Mouse (Mus musculus): ENCODE measurements around the gene Gpr183. TPM values are rescaled to one million over a fixed set of nuclear protein-coding genes. Genes with fewer than 3 reads are reported as not detected.
A peak's percentile ranks its signal among the peaks of the same experiment; 100 is the strongest.

Gpr183 gene
- total RNA-seq, 1 experiment from 2014 or later = 25.6 TPM

DNA sequence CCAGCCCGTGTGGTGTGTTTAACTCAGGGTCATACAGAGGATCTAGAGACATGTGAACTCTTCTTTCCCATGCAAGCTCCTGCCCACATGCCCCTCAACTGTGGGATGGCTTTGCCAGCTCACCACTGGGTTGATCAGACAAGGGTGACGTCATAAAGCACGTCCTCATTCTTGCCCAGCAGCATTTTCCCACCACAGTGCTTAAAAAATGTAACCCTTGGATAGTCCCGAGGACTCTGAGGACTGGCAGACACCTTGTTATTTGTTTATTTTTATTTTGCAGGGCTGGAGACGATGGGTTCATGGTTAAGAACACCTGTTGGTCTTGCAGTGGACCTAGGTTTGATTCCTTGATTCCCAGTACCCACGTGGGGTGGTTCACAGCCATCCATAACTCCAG is 25.9 kb upstream of the Gpr183 start:
- ATAC-seq (replicated peaks; ENCODE audit: insufficient number of reproducible peaks, low FRiP score, low TSS enrichment, poor library complexity, severe bottlenecking) = no peak

DNA sequence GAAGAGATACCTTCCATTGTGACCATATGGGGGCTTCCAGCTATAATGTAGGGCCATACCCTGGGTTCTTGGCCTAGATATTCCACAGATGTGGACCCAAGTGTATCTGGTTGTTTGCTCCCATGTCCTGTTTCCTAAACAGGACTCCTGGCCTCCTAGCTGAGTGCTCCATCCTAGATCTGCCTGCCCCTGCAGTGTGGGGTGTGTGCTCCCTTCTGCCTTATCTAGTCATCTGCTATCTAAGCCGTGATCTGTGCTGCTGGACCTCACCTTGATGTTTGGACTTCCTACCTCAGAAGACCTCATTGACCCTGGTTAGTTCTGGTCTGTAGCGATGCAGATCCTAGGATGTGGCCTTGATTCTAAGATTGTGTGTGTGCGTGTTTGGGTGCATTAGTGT is 24.9 kb upstream of the Gpr183 start:
- ATAC-seq (replicated peaks; ENCODE audit: insufficient number of reproducible peaks, low FRiP score, low TSS enrichment, poor library complexity, severe bottlenecking) = no peak

DNA sequence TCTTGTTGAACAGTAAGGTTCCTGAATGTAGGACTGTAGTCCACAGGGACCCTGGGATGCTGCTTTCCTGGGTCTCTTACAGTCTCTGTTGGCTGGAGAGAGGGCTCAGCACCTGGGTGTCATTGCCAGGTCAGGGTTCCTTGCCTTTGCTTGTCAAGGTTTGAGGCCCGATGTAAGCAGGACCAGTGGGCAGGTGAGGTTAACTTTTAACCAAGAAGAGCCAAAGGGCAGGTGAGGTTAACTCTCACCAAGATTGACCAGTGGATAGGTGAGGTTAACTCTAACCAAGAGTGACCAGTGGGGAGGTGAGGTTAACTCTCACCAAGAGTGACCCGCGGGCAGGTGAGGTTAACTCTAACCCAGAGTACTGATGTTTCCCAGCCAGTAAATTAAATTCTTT is 24.3 kb upstream of the Gpr183 start:
- ATAC-seq (replicated peaks; ENCODE audit: insufficient number of reproducible peaks, low FRiP score, low TSS enrichment, poor library complexity, severe bottlenecking) = no peak

DNA sequence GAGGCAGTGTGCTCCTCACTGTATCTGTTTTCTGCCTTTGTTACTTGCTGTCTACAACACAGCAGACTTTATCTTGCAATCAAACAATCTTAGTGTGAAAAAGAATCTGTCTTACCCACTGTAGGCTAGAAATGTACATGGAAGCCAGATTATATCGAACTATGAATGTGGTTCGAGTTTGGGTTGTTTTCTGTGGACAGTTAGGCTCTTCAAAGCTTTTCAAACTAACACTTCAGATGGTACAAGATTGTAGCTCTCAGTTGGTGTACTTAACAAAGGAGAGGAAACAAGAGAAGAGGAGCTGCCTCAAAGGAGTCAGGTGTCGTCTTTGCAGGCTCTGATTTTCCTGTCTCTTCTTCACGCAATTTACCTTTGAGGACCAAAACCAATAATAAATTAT is 22.7 kb upstream of the Gpr183 start:
- ATAC-seq (replicated peaks; ENCODE audit: insufficient number of reproducible peaks, low FRiP score, low TSS enrichment, poor library complexity, severe bottlenecking) = no peak

DNA sequence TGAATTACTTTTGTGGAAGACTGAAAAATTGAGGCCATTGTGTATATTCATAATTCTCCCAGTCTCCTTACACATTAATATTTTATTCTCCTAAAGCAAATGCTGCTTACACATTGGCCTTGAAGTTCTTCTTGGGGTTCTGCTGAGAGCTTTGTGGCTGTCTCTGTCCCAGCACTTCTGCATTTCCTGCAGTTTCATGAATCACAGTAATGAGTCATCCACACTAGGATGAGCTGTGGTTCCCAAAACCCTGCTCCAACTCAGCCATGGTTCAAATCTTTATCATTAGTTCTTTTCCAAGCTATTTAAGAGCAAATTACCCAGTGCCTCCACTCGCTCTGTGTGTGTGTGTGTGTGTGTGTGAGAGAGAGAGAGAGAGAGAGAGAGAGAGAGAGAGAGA is 22.3 kb upstream of the Gpr183 start:
- ATAC-seq (replicated peaks; ENCODE audit: insufficient number of reproducible peaks, low FRiP score, low TSS enrichment, poor library complexity, severe bottlenecking) = peak; percentile 76; the same call in 1 of the 2 replicates

DNA sequence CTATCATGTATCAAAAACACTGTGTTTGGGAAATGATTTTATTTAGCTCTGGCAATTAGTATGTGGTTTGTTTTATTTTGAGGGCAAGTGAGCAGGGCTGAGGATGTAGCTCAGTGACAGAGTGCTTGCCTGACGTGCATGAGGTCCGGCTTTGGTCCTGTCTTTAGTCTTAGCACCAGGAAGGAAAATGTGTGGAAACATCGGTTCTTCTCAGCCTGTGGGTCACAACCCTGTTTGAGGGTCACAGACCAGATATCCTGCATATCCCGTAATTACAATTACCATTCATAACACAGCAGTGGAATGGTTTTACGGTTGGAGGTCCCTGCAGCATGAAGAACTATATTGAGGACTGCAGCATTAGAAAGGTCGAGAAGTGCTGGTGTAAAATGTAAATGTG is 21.0 kb upstream of the Gpr183 start:
- ATAC-seq (replicated peaks; ENCODE audit: insufficient number of reproducible peaks, low FRiP score, low TSS enrichment, poor library complexity, severe bottlenecking) = no peak

DNA sequence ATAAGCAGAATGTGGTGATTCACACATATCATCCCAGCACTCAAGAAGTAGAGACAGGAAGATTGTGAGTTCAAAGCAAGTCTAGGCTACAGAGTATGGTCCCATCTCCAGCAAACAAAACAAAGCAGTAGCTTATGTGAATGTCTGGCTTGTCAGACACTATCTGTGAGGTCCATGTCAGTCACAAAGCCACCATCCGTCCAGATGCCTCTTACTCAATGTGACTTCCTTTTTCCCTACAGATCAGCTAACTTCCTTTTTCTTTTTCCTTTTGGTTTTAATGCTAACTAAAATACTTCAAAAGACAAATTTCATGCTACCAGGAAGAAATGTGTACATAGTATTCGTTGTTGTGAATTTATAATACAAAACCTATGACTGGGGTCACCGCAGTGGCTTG is 20.5 kb upstream of the Gpr183 start:
- ATAC-seq (replicated peaks; ENCODE audit: insufficient number of reproducible peaks, low FRiP score, low TSS enrichment, poor library complexity, severe bottlenecking) = peak; percentile 75

DNA sequence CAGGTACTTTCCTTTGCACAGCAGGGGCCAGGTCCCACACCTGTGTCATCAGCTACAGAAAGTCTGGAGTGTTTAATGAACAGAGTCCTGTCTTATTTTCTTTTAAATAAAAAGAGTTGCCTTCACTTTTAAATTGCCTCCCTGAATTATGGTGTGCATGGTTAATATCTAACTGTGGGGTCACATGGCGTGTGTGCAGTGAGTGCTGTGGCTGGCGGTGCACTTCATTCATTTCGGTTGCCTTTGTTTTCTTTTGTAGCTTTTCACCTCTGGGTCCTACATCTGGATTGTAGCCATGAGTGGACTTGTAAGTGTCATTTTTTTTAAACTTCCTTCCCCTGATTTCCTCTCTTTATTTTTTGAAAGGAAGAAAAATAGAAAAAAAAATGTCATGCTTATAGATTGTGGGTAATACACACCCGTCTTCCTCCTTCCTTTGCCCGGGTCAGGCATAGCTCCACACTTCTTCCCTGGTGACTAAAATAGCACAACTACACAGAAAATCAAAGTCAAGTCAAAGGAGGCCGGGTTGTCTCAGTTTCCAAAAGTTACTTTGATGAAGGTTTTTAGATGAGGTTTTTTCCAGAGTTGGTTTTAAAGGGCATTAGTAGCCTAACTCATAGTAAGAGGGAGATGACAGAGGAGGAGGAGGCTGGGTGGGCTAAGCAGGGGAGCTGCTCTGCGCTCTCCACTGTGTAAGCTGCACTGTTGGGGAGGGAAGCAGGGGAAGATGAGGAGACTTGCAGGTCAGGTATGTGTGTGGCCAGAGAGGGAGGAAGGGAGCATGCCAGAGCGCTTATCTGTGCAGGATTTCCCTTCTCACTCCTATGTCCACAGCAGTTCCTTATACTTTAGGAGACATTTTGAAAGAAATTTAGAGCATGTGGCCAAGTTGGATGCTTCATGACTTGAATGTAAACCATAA is 18.3 kb upstream of the Gpr183 start:
- ATAC-seq (replicated peaks; ENCODE audit: insufficient number of reproducible peaks, low FRiP score, low TSS enrichment, poor library complexity, severe bottlenecking) = no peak

DNA sequence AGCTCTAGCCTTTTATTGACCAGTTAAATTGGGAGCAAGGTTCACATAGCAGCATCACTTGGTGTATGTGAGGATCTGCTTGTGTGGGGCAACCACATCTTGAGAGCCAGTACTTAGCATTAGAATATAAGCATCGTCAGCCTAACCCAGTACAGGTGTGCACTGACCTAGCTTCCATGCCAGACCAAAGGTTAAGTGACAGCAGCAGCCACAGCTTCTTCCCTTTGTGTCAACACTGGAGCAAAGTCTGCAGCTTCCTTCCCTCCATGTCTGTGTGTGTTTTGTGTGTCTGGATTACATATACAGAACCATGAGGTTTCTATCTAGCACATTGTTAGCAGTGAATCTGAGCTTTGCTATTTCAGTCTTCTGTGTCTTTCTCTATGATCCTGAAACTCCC is 16.5 kb upstream of the Gpr183 start:
- ATAC-seq (replicated peaks; ENCODE audit: insufficient number of reproducible peaks, low FRiP score, low TSS enrichment, poor library complexity, severe bottlenecking) = no peak

DNA sequence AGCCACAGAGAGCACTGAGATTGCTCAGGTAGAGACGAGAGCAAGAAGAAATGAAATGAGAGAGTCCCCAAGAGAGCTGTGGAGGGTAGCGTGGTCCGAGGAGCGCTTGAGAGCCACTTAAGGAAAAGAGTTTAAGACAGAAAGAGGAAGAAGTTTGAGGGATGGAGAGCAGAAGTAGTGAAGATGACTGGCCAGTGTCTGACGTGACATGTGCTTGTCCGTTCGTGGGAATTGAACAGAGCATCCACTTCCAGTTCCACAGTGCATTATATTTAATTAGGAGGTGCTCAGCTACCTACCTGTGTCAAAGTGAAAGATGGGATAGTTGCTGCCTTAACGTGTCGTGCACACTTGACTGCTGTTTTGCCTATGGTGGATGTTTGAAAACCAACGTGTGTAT is 8.1 kb upstream of the Gpr183 start:
- peak; percentile 62 for ATAC-seq (replicated peaks; ENCODE audit: insufficient number of reproducible peaks, low FRiP score, low TSS enrichment, poor library complexity, severe bottlenecking)

DNA sequence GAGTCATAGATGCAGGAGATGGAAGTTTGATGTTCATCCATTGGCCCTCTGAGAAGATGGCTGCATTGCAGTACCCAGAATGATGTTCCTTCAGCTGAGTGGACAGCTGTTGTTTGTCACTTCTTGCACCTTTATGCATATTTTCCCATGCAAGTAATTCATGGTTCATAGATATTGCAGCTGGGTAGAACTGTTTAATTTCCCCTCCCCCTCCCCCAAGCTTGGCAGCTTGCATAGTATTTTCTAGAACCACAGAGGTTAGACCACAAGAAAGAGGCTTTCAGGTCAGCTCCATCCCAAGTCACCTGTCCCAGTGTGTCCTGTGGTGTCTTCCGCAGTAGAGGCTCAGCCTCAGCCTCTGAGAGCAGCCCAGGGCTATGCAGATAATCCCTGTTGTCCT is 5.4 kb upstream of the Gpr183 start:
- no peak for ATAC-seq (replicated peaks; ENCODE audit: insufficient number of reproducible peaks, low FRiP score, low TSS enrichment, poor library complexity, severe bottlenecking)

DNA sequence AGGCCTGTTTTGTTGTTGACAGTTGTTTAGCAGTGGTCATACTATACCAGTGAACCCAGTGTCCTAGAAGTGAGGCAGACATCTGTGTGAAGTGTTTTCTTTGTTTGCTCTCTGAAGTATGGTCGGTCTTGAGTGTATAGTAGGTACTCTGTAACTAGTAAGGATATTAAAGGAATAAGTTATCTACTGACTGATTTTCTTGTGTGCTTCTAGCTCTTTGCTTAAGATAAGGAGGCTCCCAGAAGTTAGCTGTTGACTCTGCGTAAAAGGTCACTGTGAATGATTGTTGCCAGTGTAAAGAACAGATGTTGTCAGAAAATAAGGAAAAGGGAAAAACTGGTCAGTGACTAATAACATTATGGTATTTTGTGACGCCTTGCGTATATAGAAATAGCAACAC is 2.1 kb upstream of the Gpr183 start:
- no peak for ATAC-seq (replicated peaks; ENCODE audit: insufficient number of reproducible peaks, low FRiP score, low TSS enrichment, poor library complexity, severe bottlenecking)

DNA sequence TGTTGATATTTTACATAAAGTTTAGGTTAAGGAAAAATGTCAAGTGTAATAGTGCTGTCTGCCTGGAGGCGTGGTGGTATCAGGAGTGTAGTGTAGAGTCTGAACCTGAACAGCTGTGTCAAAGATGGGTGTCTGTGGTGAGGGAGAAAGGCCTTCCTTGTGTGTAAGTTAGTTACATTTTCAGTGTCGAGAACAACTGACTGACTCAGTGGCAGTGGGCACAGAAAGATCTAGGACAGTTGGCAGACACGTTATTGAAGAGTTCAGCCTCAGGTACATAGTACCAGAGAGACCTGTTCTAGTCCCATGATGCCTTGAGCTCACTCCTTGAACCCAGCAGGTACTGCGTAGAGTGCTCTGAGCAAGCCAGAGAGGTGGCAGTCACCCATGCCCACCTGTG is 466 bp upstream of the Gpr183 start:
- ATAC-seq (replicated peaks; ENCODE audit: insufficient number of reproducible peaks, low FRiP score, low TSS enrichment, poor library complexity, severe bottlenecking) = no peak

DNA sequence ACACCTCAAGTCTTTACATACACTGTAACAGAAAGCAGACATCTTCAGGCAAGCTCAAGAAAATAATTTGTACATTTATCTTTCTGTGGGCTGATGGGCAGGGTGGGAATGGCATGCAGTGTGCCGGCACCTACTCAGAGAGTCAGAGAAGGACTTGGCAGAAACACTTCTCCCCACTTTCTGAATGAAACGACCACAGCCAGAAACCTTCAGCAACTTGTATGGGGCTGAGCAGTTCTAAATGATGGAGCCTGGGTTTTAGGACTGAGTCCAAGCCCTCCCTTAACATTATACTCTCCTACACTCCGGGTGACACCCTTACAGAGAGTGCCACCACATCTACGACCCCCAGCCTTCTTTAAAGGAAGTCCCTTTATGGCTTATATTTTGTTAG is 1.1 kb downstream of the Gpr183 start:
- ATAC-seq (replicated peaks; ENCODE audit: insufficient number of reproducible peaks, low FRiP score, low TSS enrichment, poor library complexity, severe bottlenecking) = no peak

DNA sequence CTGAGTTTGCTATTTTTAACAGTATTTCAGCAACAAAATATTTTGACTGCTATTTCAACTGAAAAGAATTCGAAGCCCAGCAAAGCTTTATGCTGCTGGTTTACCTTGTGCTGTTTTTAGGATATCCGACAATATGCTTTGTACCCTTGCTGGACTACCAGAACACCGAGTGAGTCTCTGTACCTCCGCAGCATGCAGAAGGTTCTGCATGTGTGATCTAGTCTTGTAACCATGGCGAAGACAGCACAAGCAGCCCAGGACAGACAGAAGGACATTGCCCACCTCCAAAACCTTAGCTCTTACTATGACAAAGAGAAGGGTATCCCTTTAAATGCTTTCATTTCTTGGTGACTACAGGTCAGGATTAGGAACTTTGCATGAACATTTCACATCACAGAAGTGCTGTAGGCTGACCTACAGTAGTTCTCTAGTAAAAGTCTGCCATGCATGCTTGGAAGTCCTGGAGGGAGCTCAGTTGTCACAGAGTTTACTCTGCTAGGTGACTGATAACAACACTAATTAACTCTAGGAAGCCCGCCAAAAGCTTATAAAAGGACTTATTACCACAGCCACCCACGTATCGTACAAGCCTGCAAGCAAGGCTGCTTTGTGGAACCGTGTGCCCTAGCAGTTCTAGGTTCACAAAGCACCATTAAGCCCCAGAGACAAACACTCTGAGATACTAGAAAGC is 1.6 kb downstream of the Gpr183 start:
- ATAC-seq (replicated peaks; ENCODE audit: insufficient number of reproducible peaks, low FRiP score, low TSS enrichment, poor library complexity, severe bottlenecking) = no peak

DNA sequence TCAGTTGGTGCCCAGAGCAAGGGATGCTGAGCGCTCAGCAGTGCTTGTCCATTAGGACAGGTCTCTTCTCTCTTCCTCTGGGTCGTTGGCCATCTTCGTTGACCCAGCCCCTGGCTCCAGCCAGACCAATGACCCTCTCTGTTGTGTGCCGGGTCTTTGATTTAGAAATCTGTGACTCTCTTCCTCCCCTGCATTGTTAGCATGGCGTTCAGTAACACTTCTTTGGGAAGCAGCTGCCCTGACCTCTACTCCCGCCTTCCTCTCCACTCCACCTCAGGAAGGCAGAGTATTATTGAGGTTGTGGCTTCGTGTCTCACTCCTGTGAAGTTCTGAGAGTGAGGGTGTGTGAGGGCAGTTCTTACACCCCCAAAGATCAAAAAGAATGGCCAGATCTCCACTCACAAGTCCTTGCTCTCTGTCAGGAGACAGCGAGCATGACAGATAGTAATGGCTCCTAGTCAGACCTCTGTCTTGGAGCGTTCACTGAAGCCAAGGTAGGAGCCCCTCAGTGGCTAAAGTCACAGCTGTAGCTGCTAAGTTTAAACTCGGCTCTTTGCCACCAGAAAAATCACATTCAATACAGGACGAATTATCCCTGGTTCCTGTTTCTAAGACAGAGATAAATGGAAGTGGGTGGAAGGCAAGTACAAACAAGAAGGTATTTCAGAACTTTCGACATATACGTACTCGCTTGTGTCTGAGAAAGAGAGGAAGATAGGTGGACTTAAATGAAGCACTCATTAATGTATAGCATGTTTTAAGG is 2.7 kb downstream of the Gpr183 start:
- ATAC-seq (replicated peaks; ENCODE audit: insufficient number of reproducible peaks, low FRiP score, low TSS enrichment, poor library complexity, severe bottlenecking) = no peak

DNA sequence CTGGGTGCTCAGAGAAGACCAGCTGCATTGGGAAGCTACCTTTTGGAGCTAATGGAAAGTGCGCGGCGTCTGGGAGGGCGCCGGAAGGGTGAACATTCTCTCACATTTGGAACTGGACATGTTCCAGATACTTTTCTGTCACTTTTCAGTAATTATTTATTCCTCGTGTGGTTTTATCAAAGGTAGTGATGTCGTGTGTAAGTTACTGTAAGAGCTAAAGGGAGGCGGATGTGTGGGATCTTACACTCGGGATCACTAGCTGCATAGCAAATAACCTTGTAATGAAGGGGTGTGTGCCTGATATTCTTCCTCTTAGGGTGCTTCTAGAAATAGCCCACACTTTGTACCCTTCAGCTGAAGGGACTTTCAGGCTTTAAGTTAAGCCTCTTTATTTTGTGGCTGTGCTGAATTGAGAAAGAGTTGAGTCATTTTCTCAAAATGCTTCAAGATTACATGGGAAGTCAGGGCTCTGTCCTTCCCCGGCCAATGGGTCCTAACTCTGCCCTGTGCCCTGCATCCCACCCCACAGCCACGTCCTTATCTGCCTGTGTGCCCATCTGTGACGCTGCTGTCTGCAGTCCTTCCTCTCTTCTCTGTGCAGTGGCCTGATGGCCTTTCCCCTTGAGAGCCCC is 3.4 kb downstream of the Gpr183 start:
- peak; percentile 49 for ATAC-seq (replicated peaks; ENCODE audit: insufficient number of reproducible peaks, low FRiP score, low TSS enrichment, poor library complexity, severe bottlenecking)

DNA sequence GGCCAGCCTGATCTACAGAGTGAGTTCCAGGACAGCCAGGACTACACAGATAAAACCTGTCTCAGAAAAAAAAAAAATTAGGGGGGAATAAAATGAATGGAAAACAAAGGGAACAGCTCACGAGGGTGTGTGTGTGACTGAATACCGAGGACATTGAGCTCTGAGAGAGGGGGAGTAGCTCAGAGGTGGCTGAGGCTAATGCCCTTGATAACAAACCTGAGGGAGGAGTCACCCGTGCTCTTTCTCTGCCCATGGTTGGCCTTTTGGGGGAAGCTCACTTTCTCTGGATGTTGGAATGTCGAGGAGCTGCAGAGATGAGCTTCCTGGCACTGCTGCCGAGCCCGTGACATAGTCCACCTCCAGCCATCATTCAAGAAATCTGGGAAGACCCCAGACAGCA is 4.0 kb downstream of the Gpr183 start:
- ATAC-seq (replicated peaks; ENCODE audit: insufficient number of reproducible peaks, low FRiP score, low TSS enrichment, poor library complexity, severe bottlenecking) = no peak

DNA sequence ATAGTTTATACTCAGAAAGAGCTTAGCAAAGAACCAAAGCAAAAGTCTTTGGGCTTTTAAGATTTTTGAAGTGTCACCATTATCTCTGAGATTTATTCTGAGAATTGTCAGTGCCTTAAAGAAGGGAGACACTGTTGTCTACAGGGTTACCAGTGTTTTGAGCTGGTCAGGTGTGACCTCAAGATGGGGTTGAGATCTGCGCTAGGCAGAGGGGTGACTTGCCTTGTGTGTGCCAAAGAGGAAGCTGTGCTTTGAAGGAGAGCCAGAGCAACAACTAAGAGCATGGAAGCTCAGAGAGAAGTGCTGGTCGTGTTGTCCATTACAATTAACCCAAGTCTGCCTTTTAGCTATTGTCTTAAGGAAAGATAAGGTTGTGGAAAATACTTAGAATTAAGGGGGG is 4.5 kb downstream of the Gpr183 start:
- ATAC-seq (replicated peaks; ENCODE audit: insufficient number of reproducible peaks, low FRiP score, low TSS enrichment, poor library complexity, severe bottlenecking) = no peak

All from monocyte, adult 5-6 weeks (primary cell).